Mouse (Mus musculus): Measurements from ENCODE around the gene Smc3. TPM values are rescaled to one million over a fixed set of nuclear protein-coding genes. Genes with fewer than 3 reads are reported as not detected.

Gene Smc3
- polyA plus RNA-seq, 2 experiments from 2014 or later, result 38.9 to 40.8 TPM

Other genes starting within 250 kb of the Smc3 start
- not detected for gene Gm10197, start 228.6 kb upstream of the Smc3 start, polyA plus RNA-seq (2017; shearing (Covaris generic))
- gene Smndc1, start 209.8 kb upstream of the Smc3 start, polyA plus RNA-seq (2017; shearing (Covaris generic)), result 10 to 100 TPM; 32.0 to 32.3 TPM
- gene Dusp5, start 71.3 kb upstream of the Smc3 start, polyA plus RNA-seq (2017; shearing (Covaris generic)), result 10 to 100 TPM in 1 of 2 experiments, 1 to 10 TPM in 1; 6.7 to 11.1 TPM
- gene Nutf2-ps1, start 11.3 kb upstream of the Smc3 start, polyA plus RNA-seq (2017; shearing (Covaris generic)), result 100 to 1,000 TPM; 158 to 191 TPM
- under 1 TPM; 0.17 to 0.32 TPM for gene Rbm20, start 76.9 kb downstream of the Smc3 start, polyA plus RNA-seq (2017; shearing (Covaris generic))

Data from CD4-positive, CD25-positive, alpha-beta regulatory T cell, adult 4 months (primary cell).